8 mouse cellular contexts compared by ENCODE assay signal in genomic region chr3:96245003-96245886, GRCm38 (mm10). TPM values are rescaled to one million over a fixed set of nuclear protein-coding genes. Genes with fewer than 3 reads are reported as not detected.
A peak's percentile ranks its signal among the peaks of the same experiment; 100 is the strongest.
DNase-seq lines count a peak whose midpoint lies in the region; ATAC-seq and TF ChIP-seq lines count a peak whose summit lies in the region.
"Not testable (repeated sequence)": the region's sequence is repeated elsewhere in the genome, so short reads cannot be mapped to it uniquely, and the experiment has no call there.

Gene Hist2h2aa1 (plus strand): TSS chr3:96245497.

- not testable (repeated sequence) for H3K4me1 ChIP-seq in ES-Bruce4 (ENCODE audit: control insufficient read depth, insufficient read depth, low read length); lung, embryonic 14.5 days (ENCODE audit: insufficient read depth)

- H3K36me3 ChIP-seq in ES-Bruce4 (ENCODE audit: control insufficient read depth, insufficient read depth, low read length, poor library complexity, severe bottlenecking); lung, embryonic 14.5 days (ENCODE audit: insufficient read depth): not testable (repeated sequence)

- not testable (repeated sequence) for H3K9me3 ChIP-seq in ES-Bruce4 (replicated peaks; ENCODE audit: control insufficient read depth, insufficient read depth, low read length, poor library complexity, severe bottlenecking); lung, embryonic 14.5 days (ENCODE audit: low read depth, low read length)

- peak within 1 kb of the TSS; percentile 92 for H3K27ac ChIP-seq in ES-Bruce4 (ENCODE audit: insufficient read depth, low read length)
- peak within 1 kb of the TSS; percentile 98 for H3K27ac ChIP-seq in lung, embryonic 14.5 days (ENCODE audit: low read depth)

- DNase-seq in cerebellum, adult 18-20 months: peak; percentile 82 to 89
- peak; percentile 76 for DNase-seq in forelimb bud, embryonic 11.5 days (ENCODE audit: low read depth, low spot score)
- DNase-seq in heart, postnatal 4 days: peak; percentile 84
- peak; percentile 88 for DNase-seq in layer of hippocampus, adult 8-10 months (ENCODE audit: low spot score in 2 of 2)
- peak; percentile 80 for DNase-seq in lung, embryonic 14.5 days
- DNase-seq in thymus, adult 18-20 months: peak; percentile 79 to 86

- 1% methylated on average over 18 of the region's 88 CpGs for WGBS in lung, embryonic 14.5 days

- not testable (repeated sequence) for H3K27me3 ChIP-seq in ES-Bruce4 (ENCODE audit: control insufficient read depth, insufficient read depth, low read length, poor library complexity, severe bottlenecking); lung, embryonic 14.5 days (ENCODE audit: insufficient read depth, low read length)

- peak; percentile 82 for ATAC-seq in lung, embryonic 14.5 days (ENCODE audit: insufficient read depth)
- peak; percentile 79 for ATAC-seq in neutrophil, adult 5-6 weeks (ENCODE audit: extremely low read depth, insufficient number of reproducible peaks, low FRiP score, poor library complexity, severe bottlenecking)

- not testable (repeated sequence) for TF ChIP-seq EP300 in ES-Bruce4 (IDR thresholded peaks at IDR 0.05; ENCODE audit: insufficient read depth, low read depth, low read length)

- peak within 1 kb of the TSS; percentile 70 for H3K4me2 ChIP-seq in lung, embryonic 14.5 days

- TF ChIP-seq POLR2A in ES-Bruce4 (IDR thresholded peaks at IDR 0.05; ENCODE audit: insufficient read depth, low read length): not testable (repeated sequence)

- H3K4me3 ChIP-seq in ES-Bruce4 (ENCODE audit: low read depth, low read length): peak within 1 kb of the TSS; percentile 99
- H3K4me3 ChIP-seq in lung, embryonic 14.5 days (ENCODE audit: low read depth, low read length): peak within 1 kb of the TSS; percentile 42

- H3K9ac ChIP-seq in ES-Bruce4 (ENCODE audit: low read depth, poor library complexity, severe bottlenecking): peak within 1 kb of the TSS; percentile 70
- H3K9ac ChIP-seq in lung, embryonic 14.5 days: peak within 1 kb of the TSS; percentile 67

- not testable (repeated sequence) for TF ChIP-seq CTCF in ES-Bruce4 (IDR thresholded peaks at IDR 0.05; ENCODE audit: low read depth, low read length); lung, embryonic 14.5 days (IDR thresholded peaks at IDR 0.05; ENCODE audit: low read depth)

RNA-seq across cellular contexts. Expression of gene Hist2h2aa1, which starts in this region (rescaled TPM):
- polyA plus RNA-seq in ES-Bruce4 (2011; ENCODE audit: insufficient read depth, insufficient read length, low read depth, missing spikeins): not detected in 2 replicates
- 10 to 100 TPM; 26.8 to 30.1 TPM for total RNA-seq in heart, postnatal 4 days (2021)
- 1 to 10 TPM in 3 of 4 experiments, not detected in 1; 3.4 to 9.9 (median 4.4) TPM for total RNA-seq in layer of hippocampus, adult 8-10 months (2022)
- 13.0 and 15.7 TPM in 2 replicates for polyA plus RNA-seq in lung, embryonic 14.5 days (2014; fragmentation: Nextera tagmentation; extraction: Ambion mirVana)
- 465 and 524 TPM in 2 replicates for total RNA-seq in neutrophil, adult 5-6 weeks (2017)

Comparison
In these comparisons a context has a peak if more than half of its experiments do, and no peak if none do; other contexts are left out.
1. Peak in every context shown above with its lines: DNase-seq, ATAC-seq, H3K4me3 ChIP-seq and H3K27ac ChIP-seq.
2. RNA of gene Hist2h2aa1 (total RNA-seq): 465 to 524 TPM in neutrophil, adult 5-6 weeks; 26.8 to 30.1 TPM in heart, postnatal 4 days and 3.4 to 9.9 TPM in layer of hippocampus, adult 8-10 months; every median in the first group is over 10 times any median in the second.
3. RNA of gene Hist2h2aa1 (polyA plus RNA-seq): 13.0 to 15.7 TPM in lung, embryonic 14.5 days; not detected in ES-Bruce4; every median in the first group is over 10 times any median in the second.